8 mouse cellular contexts compared by ENCODE assay signal in the genomic region with DNA sequence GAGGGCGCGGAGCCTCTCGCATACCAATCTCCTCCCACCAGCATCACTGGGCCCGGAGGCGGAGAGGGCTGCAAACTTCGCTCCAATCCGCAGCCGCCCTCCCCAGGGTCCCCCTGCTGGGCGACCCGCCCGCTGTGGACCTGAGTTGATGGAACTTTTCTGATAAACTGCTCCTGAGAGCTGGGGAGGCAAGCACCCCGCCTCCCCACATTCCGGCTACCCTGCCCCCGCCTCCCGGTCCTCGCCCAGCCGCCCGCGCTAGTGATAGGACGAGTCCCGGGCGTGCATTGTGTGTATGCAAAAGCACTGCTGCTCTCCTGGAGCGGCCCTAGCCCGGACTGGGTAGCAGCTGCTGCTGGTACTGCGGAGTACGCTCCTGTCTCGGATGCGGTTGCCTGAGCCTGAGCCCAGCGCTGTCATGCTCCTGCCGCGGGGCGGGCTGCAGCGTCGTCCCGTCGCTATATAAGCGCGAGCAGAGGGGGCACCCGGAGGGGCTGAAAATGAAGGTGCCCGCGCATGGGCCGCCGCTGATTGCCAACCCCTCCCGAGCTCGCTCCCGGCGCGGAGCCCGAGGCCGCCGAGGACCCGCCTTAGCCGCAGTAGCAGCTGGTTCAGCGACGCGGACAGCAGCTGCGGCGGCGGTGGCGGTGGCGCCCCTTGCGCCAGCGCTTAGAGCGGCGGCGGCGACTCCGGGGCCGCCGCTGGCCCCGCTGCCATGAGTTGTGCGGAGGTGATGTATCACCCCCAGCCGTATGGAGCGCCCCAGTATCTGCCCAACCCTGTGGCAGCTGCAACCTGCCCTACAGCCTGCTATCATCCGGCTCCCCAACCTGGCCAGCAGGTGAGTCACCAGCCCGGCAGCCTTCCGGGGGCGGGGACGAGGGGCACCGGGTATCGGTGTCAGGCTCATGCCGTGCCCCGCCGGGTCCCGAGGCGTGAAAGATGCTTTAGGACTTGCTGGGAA. TPM values are rescaled to one million over a fixed set of nuclear protein-coding genes. Genes with fewer than 3 reads are reported as not detected.
DNase-seq lines count a peak whose midpoint lies in the region; ATAC-seq and TF ChIP-seq lines count a peak whose summit lies in the region.

Vgll3 (plus strand) TSS at position 340 of the 964 bp plus-strand sequence.

- H3K4me2 ChIP-seq in hindbrain, embryonic 11.5 days (replicated peaks; ENCODE audit: low read depth, low read length) = peak within 1 kb of the TSS; percentile 97

- no peaks in the 10 kb centered on the region for H3K9me3 ChIP-seq in hindbrain, embryonic 11.5 days (ENCODE audit: control insufficient read depth, low read length)

- DNase-seq in Patski (ENCODE audit: low read depth, low spot score) = no peak
- peak; percentile 43 to 47 for DNase-seq in cerebellum, postnatal 14 days
- DNase-seq in frontal cortex, postnatal 36 days (ENCODE audit: low spot score in 2 of 2) = peak; percentile 43 to 53
- DNase-seq in hindbrain, embryonic 11.5 days (ENCODE audit: low spot score) = peak; percentile 84
- peak; percentile 20 to 34 for DNase-seq in layer of hippocampus, postnatal 25 days (ENCODE audit: extremely low spot score in 1 of 2, low spot score in 1 of 2)
- DNase-seq in lung, postnatal 14 days = peak; percentile 66
- DNase-seq in retina, postnatal 7 days (ENCODE audit: low read depth, low spot score) = peak; percentile 28
- no peak for DNase-seq in spleen, adult 18-20 months

- H3K9ac ChIP-seq in hindbrain, embryonic 11.5 days (ENCODE audit: low read depth, low read length) = peak within 1 kb of the TSS; percentile 65

- no peaks in the 10 kb centered on the region for H3K27me3 ChIP-seq in Patski
- H3K27me3 ChIP-seq in hindbrain, embryonic 11.5 days (ENCODE audit: control insufficient read depth, insufficient read depth, low read length) = peaks cover 4% of the 10 kb centered on the region; the same call in 1 of the 2 replicates

- in situ Hi-C loops in Patski (cut with MboI; ENCODE audit: low pct_unique_long_range_greater_than_20kb) = loop anchor here (25.0 kb wide), 1 partner anchor 953 kb away; the partner anchor contains the start of genes Cggbp1 and Zfp654

- H3K4me3 ChIP-seq in hindbrain, embryonic 11.5 days (ENCODE audit: low read depth, low read length) = peak within 1 kb of the TSS; percentile 60

- CTCF ChIA-PET in Patski (lab: Charles Lee) = interaction anchor here (0.9 to 2.5 kb wide), 3 partner anchors 10 to 191 kb away, joined by 3 to 12 read pairs (median 3); no protein-coding TSS in a partner anchor

- WGBS in hindbrain, embryonic 11.5 days = under 1% methylated on average over 73 of the region's 86 CpGs

- POLR2A ChIA-PET in Patski (lab: Charles Lee) = interaction anchor here (0.8 kb wide), 1 partner anchor 13 kb away, joined by 4 read pairs; no protein-coding TSS in a partner anchor

- ATAC-seq in Patski = peak; percentile 87
- peak; percentile 100 for ATAC-seq in hindbrain, embryonic 11.5 days (ENCODE audit: low FRiP score)

- H3K4me1 ChIP-seq in hindbrain, embryonic 11.5 days (replicated peaks; ENCODE audit: control insufficient read depth, insufficient read depth, low read length) = peaks cover 3% of the 10 kb centered on the region; the same call in 1 of the 2 replicates

- H3K27ac ChIP-seq in hindbrain, embryonic 11.5 days (ENCODE audit: low read depth, low read length) = peak within 1 kb of the TSS; percentile 81

- peak; percentile 55 for TF ChIP-seq CTCF in Patski (IDR thresholded peaks at IDR 0.05)

- no peaks in the 10 kb centered on the region for H3K36me3 ChIP-seq in hindbrain, embryonic 11.5 days (ENCODE audit: control insufficient read depth, insufficient read depth, low read length)

RNA-seq across cellular contexts. Expression of gene Vgll3, which starts in this region (rescaled TPM):
- 57.7 TPM for polyA plus RNA-seq in Patski (2021)
- 3.9 and 4.3 TPM in 2 replicates for polyA plus RNA-seq in hindbrain, embryonic 11.5 days (2014; fragmentation: Nextera tagmentation; extraction: Ambion mirVana)
- 1 to 10 TPM; 2.6 to 4.4 TPM for total RNA-seq in layer of hippocampus, postnatal 25 days (2021)

Comparison
In these comparisons a context has a peak if more than half of its experiments do, and no peak if none do; other contexts are left out.
1. RNA of gene Vgll3 (polyA plus RNA-seq): 57.7 TPM in Patski (single experiment); 3.9 to 4.3 TPM in hindbrain, embryonic 11.5 days; every median in the first group is over 10 times any median in the second.
2. DNase-seq: peak in cerebellum, postnatal 14 days (2 of 2), frontal cortex, postnatal 36 days (2 of 2), hindbrain, embryonic 11.5 days (single experiment), layer of hippocampus, postnatal 25 days (2 of 2), lung, postnatal 14 days (single experiment) and retina, postnatal 7 days (single experiment); none in Patski (single experiment) and spleen, adult 18-20 months (0 of 2).